Mouse (Mus musculus): Measurements from ENCODE around the gene Adamts12. TPM values are rescaled to one million over a fixed set of nuclear protein-coding genes. Genes with fewer than 3 reads are reported as not detected.

Adamts12 gene
- polyA plus RNA-seq (2015; fragmentation: Nextera tagmentation; extraction: Ambion mirVana), result 6.2 and 6.6 TPM in 2 replicates

- Histone ChIP-seq H3K36me3 (no peaks in the 10 kb centered on the region), H3K4me3 (peak within 1 kb of the TSS; percentile 45), H3K9ac (peak within 1 kb of the TSS; percentile 54), H3K9me3 (no peaks in the 10 kb centered on the region), H3K27me3 (no peaks in the 10 kb centered on the region), H3K4me2 (peak within 1 kb of the TSS; percentile 67), H3K27ac (peak within 1 kb of the TSS; percentile 91), H3K4me1 (peaks cover 31% of the 10 kb centered on the region)
- WGBS, result under 1% methylated on average over 22 of the region's 25 CpGs
- ATAC-seq (ENCODE audit: insufficient number of reproducible peaks, low FRiP score, low TSS enrichment, low read depth), result peak; percentile 76
Measured at GRCm38 (mm10) chr15:11064558-11065411, at the start of gene Adamts12. Gene Adamts12 (plus strand): TSS chr15:11064790.

- Histone ChIP-seq H3K4me3 (no peak overlapping the region), H3K9ac (no peak overlapping the region), H3K9me3 (no peaks in the 10 kb centered on the region), H3K36me3 (no peaks in the 10 kb centered on the region), H3K4me1 (no peaks in the 10 kb centered on the region), H3K27ac (no peak overlapping the region), H3K27me3 (no peaks in the 10 kb centered on the region), H3K4me2 (no peak overlapping the region)
- 61% methylated on average over 2 of the region's 2 CpGs for WGBS
- ATAC-seq (ENCODE audit: insufficient number of reproducible peaks, low FRiP score, low TSS enrichment, low read depth), result no peak
Measured at GRCm38 (mm10) chr15:11014931-11015330, 49.7 kb upstream of the Adamts12 start.

GRCm38 (mm10) chr15:11026801-11027561 lies 37.6 kb upstream of the Adamts12 start:
- no peaks in the 10 kb centered on the region for H3K9me3 ChIP-seq
- no peak overlapping the region for H3K9ac ChIP-seq
- no peak overlapping the region for H3K4me2 ChIP-seq
- H3K4me3 ChIP-seq, result no peak overlapping the region
- 71% methylated on average over 4 of the region's 4 CpGs for WGBS
- H3K27me3 ChIP-seq, result 0 out of 2 replicates have a peak, but pooled peaks cover 2% of the 10 kb centered on the region
- no peak for ATAC-seq (ENCODE audit: insufficient number of reproducible peaks, low FRiP score, low TSS enrichment, low read depth)
- H3K36me3 ChIP-seq, result no peaks in the 10 kb centered on the region
- no peaks in the 10 kb centered on the region for H3K4me1 ChIP-seq
- no peak overlapping the region for H3K27ac ChIP-seq

- no peak overlapping the region for H3K9ac ChIP-seq
- WGBS, result 81% methylated on average over 3 of the region's 3 CpGs
- no peak overlapping the region for H3K4me3 ChIP-seq
- no peaks in the 10 kb centered on the region for H3K36me3 ChIP-seq
- no peak for ATAC-seq (ENCODE audit: insufficient number of reproducible peaks, low FRiP score, low TSS enrichment, low read depth)
- H3K27me3 ChIP-seq, result peaks cover 26% of the 10 kb centered on the region
- H3K27ac ChIP-seq, result no peak overlapping the region
- no peaks in the 10 kb centered on the region for H3K4me1 ChIP-seq
- no peak overlapping the region for H3K4me2 ChIP-seq
- no peaks in the 10 kb centered on the region for H3K9me3 ChIP-seq
Measured at GRCm38 (mm10) chr15:11030188-11030587, 34.4 kb upstream of the Adamts12 start.

GRCm38 (mm10) chr15:11035947-11036474 lies 28.6 kb upstream of the Adamts12 start:
- Histone ChIP-seq H3K4me1 (peaks cover 25% of the 10 kb centered on the region), H3K9me3 (no peaks in the 10 kb centered on the region), H3K9ac (no peak overlapping the region), H3K27ac (no peak overlapping the region), H3K27me3 (peaks cover 59% of the 10 kb centered on the region), H3K36me3 (no peaks in the 10 kb centered on the region), H3K4me2 (peak overlapping the region; percentile 61), H3K4me3 (peak overlapping the region; percentile 37)
- WGBS, result 6% methylated on average over 34 of the region's 34 CpGs
- no peak for ATAC-seq (ENCODE audit: insufficient number of reproducible peaks, low FRiP score, low TSS enrichment, low read depth)

GRCm38 (mm10) chr15:11036535-11037375 lies 27.8 kb upstream of the Adamts12 start:
- peak overlapping the region; percentile 61 for H3K4me2 ChIP-seq
- peaks cover 59% of the 10 kb centered on the region for H3K27me3 ChIP-seq
- H3K4me1 ChIP-seq, result peaks cover 25% of the 10 kb centered on the region
- no peaks in the 10 kb centered on the region for H3K36me3 ChIP-seq
- 3% methylated on average over 49 of the region's 49 CpGs for WGBS
- H3K27ac ChIP-seq, result no peak overlapping the region
- H3K9ac ChIP-seq, result no peak overlapping the region
- ATAC-seq (ENCODE audit: insufficient number of reproducible peaks, low FRiP score, low TSS enrichment, low read depth), result no peak
- no peaks in the 10 kb centered on the region for H3K9me3 ChIP-seq
- peak overlapping the region; percentile 37 for H3K4me3 ChIP-seq

- H3K27ac ChIP-seq, result no peak overlapping the region
Measured at GRCm38 (mm10) chr15:11037376-11037695, 27.3 kb upstream of the Adamts12 start.

GRCm38 (mm10) chr15:11037711-11038110 lies 26.9 kb upstream of the Adamts12 start, which contains the start of gene Rxfp3:
Gene Rxfp3 (minus strand): TSS chr15:11037991.
- Histone ChIP-seq H3K27ac (no peak within 1 kb of the TSS), H3K4me2 (peak within 1 kb of the TSS; percentile 61), H3K9me3 (no peaks in the 10 kb centered on the region), H3K36me3 (no peaks in the 10 kb centered on the region), H3K27me3 (peaks cover 55% of the 10 kb centered on the region), H3K9ac (no peak within 1 kb of the TSS), H3K4me3 (peak within 1 kb of the TSS; percentile 37), H3K4me1 (peaks cover 25% of the 10 kb centered on the region)
- no peak for ATAC-seq (ENCODE audit: insufficient number of reproducible peaks, low FRiP score, low TSS enrichment, low read depth)
- 5% methylated on average over 16 of the region's 16 CpGs for WGBS

More at GRCm38 (mm10) chr15:11037376-11037695, 27.3 kb upstream of the Adamts12 start:
- Histone ChIP-seq H3K27me3 (peaks cover 55% of the 10 kb centered on the region), H3K36me3 (no peaks in the 10 kb centered on the region), H3K9me3 (no peaks in the 10 kb centered on the region), H3K4me1 (peaks cover 25% of the 10 kb centered on the region), H3K9ac (no peak overlapping the region), H3K4me2 (peak overlapping the region; percentile 61), H3K4me3 (peak overlapping the region; percentile 37)
- ATAC-seq (ENCODE audit: insufficient number of reproducible peaks, low FRiP score, low TSS enrichment, low read depth), result no peak
- WGBS, result 5% methylated on average over 8 of the region's 8 CpGs

- ATAC-seq (ENCODE audit: insufficient number of reproducible peaks, low FRiP score, low TSS enrichment, low read depth), result no peak
- Histone ChIP-seq H3K4me3 (no peak overlapping the region), H3K27me3 (peaks cover 50% of the 10 kb centered on the region), H3K9ac (no peak overlapping the region), H3K9me3 (no peaks in the 10 kb centered on the region), H3K4me1 (peaks cover 25% of the 10 kb centered on the region), H3K27ac (no peak overlapping the region), H3K36me3 (no peaks in the 10 kb centered on the region), H3K4me2 (no peak overlapping the region)
- WGBS, result under 1% methylated on average over 12 of the region's 12 CpGs
Measured at GRCm38 (mm10) chr15:11038476-11038875, 26.1 kb upstream of the Adamts12 start.

GRCm38 (mm10) chr15:11040067-11040466 lies 24.5 kb upstream of the Adamts12 start:
- WGBS, result 62% methylated on average over 5 of the region's 5 CpGs
- Histone ChIP-seq H3K4me2 (no peak overlapping the region), H3K4me1 (peaks cover 25% of the 10 kb centered on the region), H3K36me3 (no peaks in the 10 kb centered on the region), H3K27ac (no peak overlapping the region), H3K27me3 (peaks cover 34% of the 10 kb centered on the region), H3K9ac (no peak overlapping the region), H3K4me3 (no peak overlapping the region), H3K9me3 (no peaks in the 10 kb centered on the region)
- no peak for ATAC-seq (ENCODE audit: insufficient number of reproducible peaks, low FRiP score, low TSS enrichment, low read depth)

GRCm38 (mm10) chr15:11041229-11041628 lies 23.4 kb upstream of the Adamts12 start:
- no peaks in the 10 kb centered on the region for H3K36me3 ChIP-seq
- H3K4me1 ChIP-seq, result peaks cover 16% of the 10 kb centered on the region
- H3K4me2 ChIP-seq, result no peak overlapping the region
- H3K9me3 ChIP-seq, result no peaks in the 10 kb centered on the region
- H3K9ac ChIP-seq, result no peak overlapping the region
- WGBS, result 87% methylated on average over 2 of the region's 2 CpGs
- peaks cover 22% of the 10 kb centered on the region for H3K27me3 ChIP-seq
- H3K4me3 ChIP-seq, result no peak overlapping the region
- ATAC-seq (ENCODE audit: insufficient number of reproducible peaks, low FRiP score, low TSS enrichment, low read depth), result no peak
- no peak overlapping the region for H3K27ac ChIP-seq

All from limb, embryonic 15.5 days (tissue).